Mouse (Mus musculus) limb, embryonic 12.5 days (tissue): ENCODE measurements at regions not wholly inside any gene's neighbourhood (a gene's known extent, or its start where the extent isn't known, plus 50 kb on each side); places are given as distances from the start of the nearest gene placed in this dataset.

Source experiments
- ATAC-seq: fragments of 200-750 bp; cut with Nextera tagmentation; 2 replicates; pipeline ENCODE4 v1.8.0; 2017; ENCODE audit warnings: low read depth, moderate TSS enrichment; ENCODE audit not compliant: insufficient number of reproducible peaks, insufficient read depth, low FRiP score, low TSS enrichment
- H3K27ac ChIP-seq: fragments of 300-500 bp; sonication (generic); 2 replicates; pipeline ENCODE4 v1.5.1; 2016; ENCODE audit warnings: mild to moderate bottlenecking, moderate library complexity
- H3K27me3 ChIP-seq: fragments of 300-500 bp; sonication (generic); 2 replicates; pipeline ENCODE4 v1.6.1; 2016; ENCODE audit warnings: mild to moderate bottlenecking, moderate library complexity
- H3K36me3 ChIP-seq: fragments of 300-500 bp; sonication (generic); 2 replicates; pipeline ENCODE4 v1.6.1; 2016; ENCODE audit warnings: mild to moderate bottlenecking, moderate library complexity
- H3K4me1 ChIP-seq: fragments of 300-500 bp; sonication (generic); replicated peaks from 2 replicates; pipeline ENCODE4 v1.6.1; 2016
- H3K4me2 ChIP-seq: fragments of 300-500 bp; sonication (generic); 2 replicates; pipeline ENCODE4 v1.6.1; 2016; ENCODE audit warnings: mild to moderate bottlenecking, moderate library complexity
- H3K4me3 ChIP-seq: fragments of 300-500 bp; sonication (generic); replicated peaks from 2 replicates; pipeline ENCODE4 v1.5.1; 2016; ENCODE audit warnings: mild to moderate bottlenecking
- H3K9ac ChIP-seq: fragments of 300-500 bp; sonication (generic); replicated peaks from 2 replicates; pipeline ENCODE4 v1.6.1; 2016; ENCODE audit warnings: mild to moderate bottlenecking, moderate library complexity
- H3K9me3 ChIP-seq: fragments of 300-500 bp; sonication (generic); 2 replicates; pipeline ENCODE4 v1.6.1; 2016; ENCODE audit warnings: mild to moderate bottlenecking, moderate library complexity
- WGBS: fragments of 180-500 bp; shearing (Covaris S2); methylation state at CpG from one replicate; pipeline ENCODE4 v1.1.7; 2016; 5-methylcytosine and 5-hydroxymethylcytosine counted together

- Histone ChIP-seq H3K4me3 (no peak overlapping the region), H3K27me3 (no peaks in the 10 kb centered on the region; the same call in 1 of the 2 replicates), H3K4me2 (no peak overlapping the region), H3K9me3 (no peaks in the 10 kb centered on the region), H3K9ac (no peak overlapping the region), H3K4me1 (peaks cover 11% of the 10 kb centered on the region), H3K27ac (no peak overlapping the region), H3K36me3 (no peaks in the 10 kb centered on the region)
- WGBS: 80% methylated on average over 5 of the region's 5 CpGs
- no peak for ATAC-seq
These were observed 209.3 kb upstream of the Spdye4c start for GRCm38 (mm10) chr2:128381684-128382205.

- Histone ChIP-seq H3K9me3 (no peaks in the 10 kb centered on the region), H3K36me3 (no peaks in the 10 kb centered on the region), H3K9ac (no peak overlapping the region), H3K4me3 (no peak overlapping the region), H3K4me2 (no peak overlapping the region), H3K27ac (no peak overlapping the region), H3K27me3 (no peaks in the 10 kb centered on the region), H3K4me1 (peaks cover 5% of the 10 kb centered on the region)
- no peak for ATAC-seq
- 79% methylated on average over 4 of the region's 4 CpGs for WGBS
These were observed 208.5 kb upstream of the Spdye4c start for GRCm38 (mm10) chr2:128382473-128382872.

- H3K9ac ChIP-seq: no peak overlapping the region
- H3K4me3 ChIP-seq: no peak overlapping the region
- WGBS: 82% methylated on average over 10 of the region's 10 CpGs
- no peaks in the 10 kb centered on the region for H3K36me3 ChIP-seq
- peaks cover 3% of the 10 kb centered on the region; the same call in 1 of the 2 replicates for H3K4me1 ChIP-seq
- H3K27me3 ChIP-seq: no peaks in the 10 kb centered on the region
- no peak overlapping the region for H3K4me2 ChIP-seq
- H3K27ac ChIP-seq: no peak overlapping the region
- ATAC-seq: no peak
- no peaks in the 10 kb centered on the region for H3K9me3 ChIP-seq
These were observed 206.4 kb upstream of the Spdye4c start for GRCm38 (mm10) chr2:128384612-128385011.

- Histone ChIP-seq H3K4me1 (peaks cover 10% of the 10 kb centered on the region), H3K27ac (no peak overlapping the region), H3K9ac (no peak overlapping the region), H3K36me3 (no peaks in the 10 kb centered on the region), H3K9me3 (no peaks in the 10 kb centered on the region), H3K4me2 (no peak overlapping the region), H3K27me3 (no peaks in the 10 kb centered on the region), H3K4me3 (no peak overlapping the region)
- no peak for ATAC-seq
- 55% methylated on average over 4 of the region's 4 CpGs for WGBS
These were observed 204.0 kb upstream of the Spdye4c start for GRCm38 (mm10) chr2:128386846-128387621.

GRCm38 (mm10) chr2:128387851-128388471 lies 203.0 kb upstream of the Spdye4c start:
- Histone ChIP-seq H3K27me3 (no peaks in the 10 kb centered on the region), H3K4me3 (no peak overlapping the region), H3K9me3 (no peaks in the 10 kb centered on the region), H3K9ac (no peak overlapping the region), H3K27ac (no peak overlapping the region), H3K36me3 (no peaks in the 10 kb centered on the region), H3K4me2 (no peak overlapping the region), H3K4me1 (peaks cover 19% of the 10 kb centered on the region)
- 84% methylated on average over 8 of the region's 8 CpGs for WGBS
- no peak for ATAC-seq

- 25% methylated on average over 7 of the region's 7 CpGs for WGBS
- peaks cover 29% of the 10 kb centered on the region for H3K4me1 ChIP-seq
- H3K4me3 ChIP-seq: no peak overlapping the region
- no peaks in the 10 kb centered on the region for H3K27me3 ChIP-seq
- H3K9me3 ChIP-seq: no peaks in the 10 kb centered on the region
- ATAC-seq: no peak
- no peak overlapping the region for H3K9ac ChIP-seq
- H3K27ac ChIP-seq: no peak overlapping the region
- no peak overlapping the region for H3K4me2 ChIP-seq
- no peaks in the 10 kb centered on the region for H3K36me3 ChIP-seq
These were observed 202.0 kb upstream of the Spdye4c start for GRCm38 (mm10) chr2:128388883-128389470.

- ATAC-seq: no peak
- Histone ChIP-seq H3K9me3 (no peaks in the 10 kb centered on the region), H3K4me3 (no peak overlapping the region), H3K27me3 (no peaks in the 10 kb centered on the region), H3K4me1 (peaks cover 33% of the 10 kb centered on the region), H3K36me3 (no peaks in the 10 kb centered on the region), H3K27ac (no peak overlapping the region), H3K4me2 (peak overlapping the region; percentile 38), H3K9ac (no peak overlapping the region; the same call in 1 of the 2 replicates)
- WGBS: 6% methylated on average over 9 of the region's 9 CpGs
These were observed 198.7 kb upstream of the Spdye4c start for GRCm38 (mm10) chr2:128392344-128392743.

GRCm38 (mm10) chr2:128393401-128393800 lies 197.6 kb upstream of the Spdye4c start:
- Histone ChIP-seq H3K9me3 (no peaks in the 10 kb centered on the region), H3K27me3 (no peaks in the 10 kb centered on the region), H3K4me1 (peaks cover 33% of the 10 kb centered on the region), H3K36me3 (no peaks in the 10 kb centered on the region), H3K27ac (no peak overlapping the region), H3K4me3 (no peak overlapping the region), H3K4me2 (peak overlapping the region; percentile 7; the same call in 1 of the 2 replicates), H3K9ac (no peak overlapping the region)
- ATAC-seq: no peak
- WGBS: 15% methylated on average over 8 of the region's 8 CpGs

- H3K4me1 ChIP-seq: peaks cover 30% of the 10 kb centered on the region
- WGBS: 70% methylated on average over 5 of the region's 5 CpGs
These were observed 197.1 kb upstream of the Spdye4c start for GRCm38 (mm10) chr2:128393921-128394320.

GRCm38 (mm10) chr2:128395308-128396007 lies 195.6 kb upstream of the Spdye4c start:
- Histone ChIP-seq H3K4me2 (no peak overlapping the region), H3K9me3 (no peaks in the 10 kb centered on the region), H3K27ac (no peak overlapping the region), H3K36me3 (no peaks in the 10 kb centered on the region), H3K27me3 (no peaks in the 10 kb centered on the region), H3K9ac (no peak overlapping the region), H3K4me3 (no peak overlapping the region), H3K4me1 (peaks cover 27% of the 10 kb centered on the region)
- WGBS: 43% methylated on average over 4 of the region's 4 CpGs
- peak; percentile 8; the same call in 1 of the 2 replicates for ATAC-seq

More at GRCm38 (mm10) chr2:128393921-128394320, 197.1 kb upstream of the Spdye4c start:
- ATAC-seq: no peak
- H3K36me3 ChIP-seq: no peaks in the 10 kb centered on the region
- H3K4me2 ChIP-seq: no peak overlapping the region
- no peak overlapping the region for H3K9ac ChIP-seq
- no peak overlapping the region for H3K4me3 ChIP-seq
- H3K27ac ChIP-seq: no peak overlapping the region
- no peaks in the 10 kb centered on the region for H3K9me3 ChIP-seq
- no peaks in the 10 kb centered on the region for H3K27me3 ChIP-seq

GRCm38 (mm10) chr2:128396008-128396346 lies 195.0 kb upstream of the Spdye4c start:
- Histone ChIP-seq H3K4me3 (no peak overlapping the region), H3K9me3 (no peaks in the 10 kb centered on the region), H3K27ac (no peak overlapping the region), H3K27me3 (no peaks in the 10 kb centered on the region), H3K4me1 (peaks cover 28% of the 10 kb centered on the region), H3K36me3 (no peaks in the 10 kb centered on the region), H3K4me2 (no peak overlapping the region), H3K9ac (no peak overlapping the region)
- ATAC-seq: peak; percentile 54; the same call in 1 of the 2 replicates
- 4% methylated on average over 9 of the region's 9 CpGs for WGBS
